Mouse (Mus musculus) frontal cortex, postnatal 10 days (tissue): Measurements from ENCODE around the gene Mau2.
"Not testable (repeated sequence)": the region's sequence is repeated elsewhere in the genome, so short reads cannot be mapped to it uniquely, and the experiment has no call there.

Source experiments
- DNase-seq, 2 experiments: peaks; one replicate each; pipeline ENCODE4 v3.0.0; 2022; ENCODE audit warnings: low spot score in 2 of 2, mixed read lengths in 1 of 2

Mau2 gene

DNA sequence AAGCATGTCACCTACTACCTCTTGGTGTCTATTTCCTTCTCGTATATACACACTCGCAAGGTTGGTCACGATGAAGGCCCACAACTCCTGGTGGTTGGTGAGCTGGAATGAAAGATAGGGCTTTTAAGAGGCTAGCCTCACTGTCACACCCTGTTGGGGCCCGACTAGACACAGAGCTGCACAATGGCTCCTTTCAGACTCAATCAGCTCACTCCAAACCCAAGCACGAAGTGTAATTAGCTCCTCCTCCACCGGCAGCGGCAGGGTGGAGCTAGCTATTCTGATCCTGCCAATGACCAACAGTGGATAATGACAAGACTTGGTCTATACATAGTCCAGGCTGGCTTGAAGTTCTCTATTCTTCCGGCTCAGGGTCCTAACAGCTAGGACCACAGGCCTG is 18.9 kb downstream of the Mau2 start:
- DNase-seq, result no peak

DNA sequence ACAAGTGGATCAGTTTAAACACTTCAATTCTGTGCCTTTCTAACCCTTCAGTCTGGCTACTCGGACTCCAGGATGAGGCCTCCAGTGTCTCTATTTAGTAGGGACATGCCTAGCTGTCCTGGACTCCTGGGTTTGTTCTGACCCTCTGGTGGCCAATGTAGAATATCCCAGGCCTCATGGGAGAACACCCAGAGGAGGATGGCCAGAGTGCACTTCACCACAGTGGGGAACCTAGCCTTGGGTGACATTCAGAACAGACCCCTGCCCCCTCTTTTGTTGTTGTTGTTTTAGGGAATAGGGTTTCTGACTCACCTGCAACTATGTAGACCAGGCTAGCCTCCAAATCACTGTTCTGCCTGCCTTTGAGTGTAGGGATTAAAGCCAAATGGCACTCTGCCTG is 27.5 kb downstream of the Mau2 start:
- DNase-seq, result no peak

DNA sequence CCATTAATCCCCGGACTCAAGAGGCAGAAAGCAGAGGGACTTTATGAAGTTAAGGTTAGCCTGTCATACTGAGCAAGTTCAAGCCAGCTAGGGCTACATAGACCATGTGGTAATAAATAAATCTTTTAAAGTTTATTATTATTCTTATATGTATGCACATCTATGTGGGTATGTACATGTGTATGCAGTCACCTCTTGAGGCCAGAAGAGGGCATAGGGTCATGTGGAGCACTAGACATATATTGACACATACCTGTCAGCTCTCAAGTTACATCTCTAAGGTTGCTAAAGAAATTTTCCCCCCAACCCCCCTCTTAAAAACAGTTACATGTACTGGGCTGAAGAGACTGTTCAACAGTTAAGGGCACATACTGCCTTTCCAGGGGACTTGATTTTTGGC is 29.8 kb downstream of the Mau2 start:
- DNase-seq, result no peak

DNA sequence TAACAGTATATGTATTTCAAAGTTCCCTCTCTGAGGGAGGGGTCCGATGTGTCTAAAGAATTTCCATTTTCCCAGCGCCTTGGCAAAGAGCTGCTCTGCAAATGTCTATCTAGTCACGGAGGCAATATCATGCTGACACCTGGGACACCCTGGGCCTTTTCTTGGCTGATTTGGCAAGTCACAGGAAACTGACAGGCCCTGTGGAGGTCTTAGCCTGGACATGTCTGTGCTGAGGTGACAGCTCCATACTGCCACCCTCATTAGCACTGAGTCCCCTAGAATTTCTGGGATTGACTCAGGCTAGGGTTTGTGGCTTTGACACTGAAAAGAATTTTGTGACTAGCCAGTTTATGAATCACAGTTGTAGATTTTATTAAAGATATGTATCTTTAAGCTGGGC is 30.2 kb downstream of the Mau2 start:
- no peak for DNase-seq

DNA sequence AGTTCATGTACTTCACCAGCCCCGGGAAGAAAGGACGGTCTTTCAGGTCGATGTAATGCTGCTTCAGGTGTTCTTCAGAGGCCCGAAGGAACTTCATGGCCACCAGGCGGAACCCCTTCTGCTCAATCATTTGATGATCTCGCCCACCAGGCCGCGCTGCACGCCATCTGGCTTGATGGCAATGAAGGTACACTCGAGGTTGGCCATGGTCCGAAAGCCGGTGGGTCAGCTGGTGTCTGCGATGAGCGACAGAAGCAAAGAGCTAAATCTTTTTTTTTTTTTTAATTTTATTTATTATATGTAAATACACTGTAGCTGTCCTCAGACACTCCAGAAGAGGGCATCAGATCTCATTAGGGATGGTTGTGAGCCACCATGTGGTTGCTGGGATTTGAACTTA is 31.7 kb downstream of the Mau2 start:
- not testable (repeated sequence) for DNase-seq

DNA sequence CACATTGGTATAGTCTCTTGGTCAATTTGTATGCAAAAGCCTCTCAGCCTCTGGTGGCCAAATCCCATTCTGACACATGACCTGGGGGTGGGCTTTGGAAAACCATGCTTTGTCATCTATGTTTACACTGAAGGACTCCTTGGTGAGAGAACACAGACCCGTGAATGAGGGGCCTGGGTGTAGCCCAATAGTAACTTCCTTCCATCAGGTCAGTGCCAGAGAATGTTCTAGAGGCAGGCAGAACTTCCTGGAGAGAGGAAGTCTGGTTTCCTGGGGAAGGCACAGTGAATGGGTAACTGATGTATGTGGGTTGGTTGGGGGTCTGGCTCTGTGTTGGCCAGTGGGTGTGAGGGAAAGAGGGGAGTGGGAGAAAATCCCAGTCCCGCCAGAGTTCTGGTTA is 37.4 kb downstream of the Mau2 start:
- no peak for DNase-seq

DNA sequence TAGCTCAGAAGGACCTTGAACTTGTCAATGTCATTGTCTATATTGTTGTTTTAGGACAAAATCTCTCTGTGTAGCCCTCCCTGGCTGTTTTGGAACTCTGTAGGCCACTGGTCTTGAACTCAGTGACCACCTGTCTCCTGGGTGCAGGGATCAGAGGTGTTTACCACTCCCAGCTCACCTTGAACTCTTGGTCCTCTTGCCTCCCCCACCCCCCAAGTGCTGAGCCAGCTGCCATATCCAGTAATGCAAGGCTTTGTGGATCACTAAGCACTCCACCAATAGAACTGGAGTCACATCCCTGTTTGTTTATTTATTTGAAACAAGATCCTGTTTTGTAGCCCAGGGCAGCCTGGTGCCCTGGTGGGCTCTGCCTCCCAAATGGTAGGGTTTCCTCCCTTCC is 38.2 kb downstream of the Mau2 start:
- no peak for DNase-seq

DNA sequence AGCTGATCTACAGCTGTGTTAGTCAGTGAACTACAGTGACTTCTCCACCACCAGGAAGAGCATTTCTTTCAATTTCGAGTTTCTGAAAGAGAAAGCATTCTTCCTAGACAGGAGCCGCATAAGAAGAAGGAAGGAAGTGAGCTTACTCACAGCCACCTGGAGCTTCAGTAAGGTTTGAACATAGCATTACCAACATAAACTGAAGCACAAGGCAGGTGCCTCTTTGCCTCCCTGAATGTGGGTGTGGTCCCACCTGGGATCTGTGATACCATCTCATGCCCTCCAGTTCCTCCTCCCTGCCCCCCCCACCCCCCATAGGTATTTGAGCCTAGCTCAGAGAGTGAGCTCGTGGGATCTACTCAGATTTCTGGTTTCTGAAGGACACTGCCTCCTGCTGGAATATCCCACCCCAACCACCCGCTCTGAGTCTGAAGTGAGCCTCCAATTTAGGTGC is 39.3 kb downstream of the Mau2 start:
- no peak for DNase-seq

DNA sequence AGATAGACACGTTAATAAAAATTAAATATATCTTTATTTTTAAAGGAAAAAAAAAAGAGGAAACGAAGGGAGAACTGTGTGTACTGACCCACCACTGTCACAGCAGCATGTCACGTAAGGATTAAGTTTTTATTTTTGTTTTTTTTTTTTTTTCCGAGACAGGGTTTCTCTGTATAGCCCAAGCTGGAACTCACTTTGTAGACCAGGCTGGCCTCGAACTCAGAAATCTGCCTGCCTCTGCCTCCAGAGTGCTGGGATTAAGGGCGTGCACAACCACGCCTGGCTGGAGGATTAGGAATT is 40.7 kb downstream of the Mau2 start:
- DNase-seq, result not testable (repeated sequence)

DNA sequence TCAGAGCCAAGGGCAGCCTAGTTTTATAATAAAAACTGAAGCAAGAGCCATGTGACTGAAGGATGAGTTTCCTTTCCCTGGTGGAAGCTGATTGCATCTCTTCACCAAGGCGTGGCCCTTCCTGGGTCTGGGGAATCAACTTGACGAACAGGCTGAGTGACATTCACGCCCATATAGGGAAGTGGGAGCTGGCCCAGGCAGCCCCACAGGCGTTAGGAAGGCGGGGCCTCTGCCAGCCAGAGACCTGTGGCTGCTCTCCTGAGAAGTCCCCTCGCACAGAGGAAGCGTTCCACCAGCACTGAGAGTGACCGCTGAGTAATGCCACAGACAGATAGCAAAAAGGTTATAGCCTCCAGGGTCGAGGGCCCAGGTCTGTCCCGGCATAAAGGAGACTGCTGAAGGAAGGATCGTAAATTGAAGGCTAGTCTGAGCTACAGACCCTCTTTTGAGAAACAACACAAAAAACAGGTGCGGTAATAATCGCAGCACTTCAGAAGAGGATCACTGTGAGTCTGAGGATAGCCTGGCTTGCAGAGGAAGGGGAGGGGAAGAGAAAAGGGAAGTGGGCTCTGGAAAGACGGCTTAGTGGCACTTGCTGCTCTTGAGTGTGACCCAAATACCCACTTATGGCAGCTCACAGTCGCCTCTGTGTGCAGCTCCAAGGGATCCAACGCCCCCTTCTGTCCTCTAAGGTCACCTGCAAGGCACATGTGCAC is 41.2 kb downstream of the Mau2 start:
- DNase-seq, result peak in 1 of 2 experiments; percentile 17

DNA sequence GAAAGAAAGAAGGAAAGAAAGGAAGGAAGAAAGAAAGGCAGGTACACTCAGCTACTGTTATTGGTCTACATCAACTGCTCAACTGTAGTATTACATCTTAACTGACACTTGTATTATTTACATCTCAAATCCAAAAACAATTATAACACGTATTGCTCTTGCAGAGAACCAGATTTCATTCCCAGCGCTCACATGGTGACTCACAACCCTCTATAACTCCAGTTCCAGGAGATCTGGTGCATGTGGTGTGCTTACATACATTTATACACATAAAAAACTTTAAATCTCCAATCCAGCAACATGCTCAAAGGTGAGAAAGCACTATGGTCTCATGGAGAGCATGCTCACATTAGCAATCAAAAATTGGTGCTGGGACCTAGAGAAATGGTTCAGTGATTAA is 42.3 kb downstream of the Mau2 start:
- DNase-seq, result no peak

DNA sequence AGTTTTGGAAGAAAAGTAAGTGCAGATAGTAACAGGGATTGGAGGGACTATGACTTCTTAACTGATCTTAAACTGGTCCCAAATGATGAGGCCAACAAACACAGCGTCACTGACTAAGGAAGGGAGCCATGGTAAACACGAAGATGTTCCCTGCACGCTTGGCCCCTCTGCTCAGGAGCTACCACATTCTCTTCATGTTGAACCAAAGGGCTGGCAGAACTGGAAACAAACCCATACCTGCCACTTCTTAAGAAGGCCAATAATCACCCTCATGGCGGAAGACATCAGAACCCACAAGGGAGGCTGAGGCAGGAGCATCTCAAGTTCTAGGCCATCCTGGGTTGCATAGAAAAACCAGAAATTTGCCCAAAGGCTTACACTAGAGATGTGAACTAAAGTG is 43.3 kb downstream of the Mau2 start:
- no peak for DNase-seq

DNA sequence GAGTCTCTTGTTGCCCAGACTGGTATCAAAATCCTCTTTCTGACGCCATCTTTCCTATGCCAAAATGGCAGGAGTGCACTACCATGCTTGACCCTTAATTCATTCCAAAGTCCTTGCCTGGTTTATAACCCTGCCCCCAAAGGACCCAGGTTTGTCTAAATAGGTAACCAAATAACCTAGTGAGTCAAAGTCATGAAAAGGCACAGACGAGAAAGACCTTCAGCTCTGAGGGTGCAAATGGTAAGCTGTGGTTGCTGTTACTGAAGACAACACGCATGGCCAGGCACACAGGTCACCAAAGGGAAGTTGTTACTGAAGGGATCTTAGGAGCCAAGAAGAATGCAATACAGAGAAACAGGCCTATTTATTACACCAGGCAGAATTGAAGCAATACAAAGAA is 43.8 kb downstream of the Mau2 start:
- no peak for DNase-seq

DNA sequence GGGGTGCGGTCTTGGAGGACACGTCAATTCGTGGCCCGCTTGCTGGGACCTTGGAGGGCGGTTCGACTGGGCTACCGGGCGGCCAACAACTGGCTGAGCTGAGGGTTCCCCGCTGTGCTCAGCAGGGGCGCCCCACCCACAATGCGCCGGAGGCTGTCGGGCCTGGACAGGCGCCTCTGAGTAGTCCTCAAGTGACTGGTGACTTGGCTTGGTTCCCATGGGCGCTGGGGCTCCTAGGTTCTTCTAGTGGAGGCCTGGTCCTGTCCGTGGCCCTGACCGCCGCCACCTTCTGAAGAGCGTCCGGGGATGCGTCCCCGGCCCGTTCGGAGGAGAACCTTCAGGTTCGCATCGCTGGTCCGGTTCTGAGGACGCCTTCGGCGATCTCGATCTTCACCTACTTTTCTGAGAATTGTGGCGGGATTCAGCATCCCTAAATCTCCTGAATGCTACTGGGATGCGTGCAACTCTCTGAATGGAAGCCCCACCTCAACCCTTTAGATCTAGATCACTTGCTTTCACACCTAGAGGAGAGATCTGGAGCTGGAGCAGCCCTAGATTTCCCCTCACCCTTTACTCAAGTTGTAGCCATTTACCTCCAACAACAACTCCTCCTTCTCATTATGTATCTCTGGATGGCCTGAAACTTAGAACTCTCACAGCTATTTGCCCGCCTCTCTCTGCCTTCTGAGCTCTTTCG is 45.8 kb downstream of the Mau2 start:
- no peak for DNase-seq

DNA sequence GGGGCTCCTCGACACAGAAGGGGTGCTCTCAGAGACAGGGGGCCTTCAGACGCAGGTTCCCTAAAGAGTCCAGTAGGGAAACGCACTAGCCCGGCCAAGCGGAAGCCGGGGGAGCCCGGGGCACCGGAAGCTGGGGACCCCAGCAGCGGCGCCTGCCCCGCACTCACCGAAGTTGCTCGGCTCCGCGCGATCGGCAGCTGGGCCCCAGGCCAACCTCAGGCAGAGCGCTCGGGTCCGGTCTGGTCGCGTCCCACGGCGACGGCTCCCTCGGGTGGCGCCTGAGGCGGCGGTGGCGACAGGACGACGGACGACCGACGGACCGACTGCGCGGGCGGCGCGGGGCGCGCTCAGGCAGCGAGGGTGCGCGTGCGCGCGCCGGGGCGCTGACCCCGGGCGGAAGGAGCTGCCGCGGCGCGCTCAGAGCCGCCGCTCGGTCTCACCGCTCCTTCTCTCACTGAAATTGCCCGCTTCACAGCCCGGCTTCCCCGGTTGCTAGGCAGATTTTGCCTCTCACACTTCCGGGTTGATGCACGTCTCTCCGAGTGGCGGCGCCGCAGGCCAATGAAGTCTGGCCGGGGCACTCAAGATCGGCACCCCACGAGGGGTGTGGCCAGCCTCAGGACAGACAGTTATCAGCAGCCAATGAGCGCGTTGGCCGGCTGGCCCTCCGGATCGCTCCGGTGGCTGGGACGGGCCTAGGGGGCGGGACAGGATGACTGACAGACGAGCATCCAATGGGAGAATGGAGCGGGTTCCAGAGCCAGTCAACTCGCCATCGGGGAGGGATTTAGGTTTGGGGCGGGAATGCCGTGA is 46.6 kb downstream of the Mau2 start, which contains the start of gene Gatad2a:
Gene Gatad2a (minus strand): TSS at position 609 of the 813 bp plus-strand sequence.
- peak; percentile 100 for DNase-seq

DNA sequence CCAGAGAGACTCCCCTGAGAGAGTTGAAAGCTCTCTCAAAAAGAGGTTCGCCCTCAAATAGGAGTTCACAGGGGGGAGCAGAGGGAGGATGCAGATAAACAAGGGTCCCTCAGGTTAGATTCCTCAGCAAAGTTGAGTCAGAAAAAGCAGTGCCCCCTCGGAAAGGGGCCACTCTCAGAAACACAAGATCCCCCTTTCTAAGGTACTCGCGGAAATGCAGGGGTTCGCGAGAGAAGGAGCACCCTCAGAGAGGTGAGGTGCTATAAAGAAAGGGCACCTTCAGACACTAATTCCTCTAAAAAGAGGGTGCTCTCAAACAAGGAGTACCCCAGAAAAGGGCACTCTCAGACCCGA is 47.1 kb downstream of the Mau2 start:
- no peak for DNase-seq

DNA sequence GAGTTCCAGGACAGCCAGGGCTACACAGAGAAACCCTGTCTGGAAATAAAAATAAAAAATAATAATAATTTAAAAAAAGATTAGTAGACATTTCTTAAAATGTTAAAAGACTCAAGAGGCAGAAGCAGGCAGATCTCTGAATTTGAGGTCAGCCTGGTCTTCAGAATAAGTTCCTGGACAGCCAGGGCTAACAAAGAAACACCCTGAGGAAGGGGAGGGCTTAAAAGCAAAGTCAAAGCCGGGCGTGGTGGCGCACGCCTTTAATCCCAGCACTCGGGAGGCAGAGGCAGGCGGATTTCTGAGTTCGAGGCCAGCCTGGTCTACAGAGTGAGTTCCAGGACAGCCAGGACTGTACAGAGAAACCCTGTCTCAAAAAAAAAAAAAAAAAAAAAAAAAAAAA is 53.6 kb downstream of the Mau2 start:
- DNase-seq, result not testable (repeated sequence)

DNA sequence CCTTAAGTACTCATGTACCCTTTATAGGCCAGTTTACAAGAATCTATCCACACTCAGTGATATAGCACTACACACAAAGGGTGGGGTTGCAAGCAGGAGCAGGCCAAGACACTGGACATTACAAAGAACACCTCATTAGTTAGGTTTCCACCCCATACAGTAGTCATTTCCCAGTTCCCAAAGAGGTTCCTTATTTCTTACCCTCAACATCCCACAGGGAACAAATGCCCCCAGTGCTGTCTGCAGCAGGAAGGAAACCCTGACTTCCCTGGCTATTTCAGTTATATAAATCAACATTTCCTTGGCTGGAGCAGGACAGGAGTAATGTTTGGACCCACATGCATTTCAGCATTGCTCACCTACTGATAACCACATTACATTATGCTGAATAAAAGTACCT is 54.8 kb downstream of the Mau2 start:
- no peak for DNase-seq

DNA sequence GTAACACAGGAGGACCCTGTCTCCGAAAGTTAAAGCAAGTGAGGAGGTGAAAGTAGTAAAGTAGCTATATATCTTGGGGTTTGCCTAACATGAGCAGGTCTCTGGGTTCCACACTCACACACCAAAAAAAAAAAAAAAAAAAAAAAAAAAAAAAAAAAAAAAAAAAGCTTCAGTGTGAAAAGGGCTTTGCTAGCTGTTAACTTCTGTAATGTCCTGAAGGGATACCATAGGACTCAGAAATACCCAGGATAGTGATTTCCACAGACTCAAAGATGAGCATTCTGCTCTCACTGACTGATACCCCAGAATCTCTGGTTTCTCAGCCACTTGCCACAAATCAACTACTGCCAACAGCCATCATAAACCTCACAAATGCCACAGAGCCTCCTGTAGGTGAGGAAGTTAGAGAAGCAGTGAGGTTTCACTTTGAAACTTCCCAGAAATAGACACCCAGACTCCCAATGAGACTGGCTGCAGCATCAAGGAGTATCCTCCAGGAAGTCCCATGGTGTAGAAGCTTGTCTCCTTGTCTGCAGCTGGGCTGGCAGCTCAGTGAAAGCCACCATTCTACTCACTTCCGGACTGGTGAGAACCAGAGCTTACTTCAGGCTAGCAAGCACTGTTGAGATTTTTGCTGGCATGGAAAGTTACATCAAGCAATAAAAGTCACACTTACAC is 57.5 kb downstream of the Mau2 start:
- no peak for DNase-seq

DNA sequence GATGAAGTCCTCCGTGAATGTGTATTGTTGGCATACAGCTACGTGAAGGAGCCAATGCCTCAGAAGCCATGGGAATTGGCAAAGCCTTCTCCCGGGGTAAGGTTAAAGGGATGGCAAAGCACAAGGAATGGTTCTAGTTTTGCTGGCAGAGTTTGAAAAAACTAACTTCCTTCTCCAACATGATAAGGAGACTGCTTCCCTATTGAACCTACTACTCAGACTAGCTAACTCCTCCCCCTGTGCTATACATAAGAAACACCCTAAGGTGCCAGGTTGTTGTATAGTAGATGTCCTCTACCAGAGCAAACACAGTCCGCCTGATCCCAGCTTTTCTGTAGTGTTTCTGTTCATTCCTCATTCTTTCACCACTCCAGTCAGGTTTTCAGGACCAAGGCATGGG is 64.1 kb downstream of the Mau2 start:
- DNase-seq, result no peak

DNA sequence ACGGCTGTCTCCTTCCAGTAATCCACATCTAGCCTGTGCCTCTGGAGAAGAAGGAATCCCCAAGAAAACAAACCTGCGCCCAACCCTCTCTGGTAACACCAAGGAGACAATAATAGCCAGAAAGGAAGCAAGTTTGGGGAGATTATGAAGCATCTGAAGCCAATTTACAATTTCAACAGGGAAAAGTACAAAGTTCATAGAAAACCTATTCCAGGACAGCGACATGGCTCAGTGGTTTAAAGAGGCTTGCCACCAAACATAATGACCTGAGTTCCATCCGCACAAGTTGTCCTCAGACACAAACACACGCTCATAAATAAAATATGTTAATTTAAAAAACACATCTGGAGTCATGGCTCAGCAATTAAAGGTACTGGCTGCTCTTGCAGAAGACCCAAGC is 67.7 kb downstream of the Mau2 start:
- DNase-seq, result no peak

DNA sequence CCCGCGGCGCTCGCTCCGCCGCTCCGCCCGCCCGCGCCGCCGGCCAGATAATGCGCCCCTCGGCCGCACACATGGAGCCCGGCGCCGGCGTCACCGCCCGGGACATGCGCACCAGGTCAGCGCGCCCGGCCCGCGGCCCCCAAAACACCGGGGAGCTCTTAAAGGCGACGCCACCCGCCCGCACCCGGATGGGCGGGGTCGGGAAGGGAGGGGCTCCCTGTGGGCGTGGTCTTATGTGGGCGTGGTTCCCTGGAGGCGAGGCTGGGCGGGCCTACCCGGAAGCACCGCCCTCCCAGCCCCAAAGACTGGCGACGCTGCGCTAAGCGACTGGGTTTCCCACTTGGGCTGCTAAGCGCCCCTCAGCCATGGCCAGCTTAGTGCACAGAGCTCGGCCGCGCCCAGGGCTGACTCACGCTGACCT is 68.3 kb downstream of the Mau2 start:
- peak; percentile 85 to 91 for DNase-seq
